Mouse (Mus musculus) lung, postnatal 25 days (tissue): ENCODE data around the gene Ldlr.
A peak's percentile ranks its signal among the peaks of the same experiment; 100 is the strongest.
"Not testable (repeated sequence)": the region's sequence is repeated elsewhere in the genome, so short reads cannot be mapped to it uniquely, and the experiment has no call there.

Source experiments
- DNase-seq: peaks from one replicate; pipeline ENCODE4 v3.0.0; 2022; ENCODE audit warnings: low spot score

Ldlr gene

GRCm38 (mm10) chr9:21754516-21755321, 31.4 kb downstream of the Ldlr start:
- DNase-seq, result no peak

GRCm38 (mm10) chr9:21758576-21759529, 35.6 kb downstream of the Ldlr start:
- DNase-seq, result no peak

- no peak for DNase-seq
These were observed 36.4 kb downstream of the Ldlr start for GRCm38 (mm10) chr9:21759718-21760117.

GRCm38 (mm10) chr9:21760155-21761088, 37.1 kb downstream of the Ldlr start, which contains the start of gene Spc24:
Spc24 (minus strand) TSS chr9:21760303.
- peak; percentile 97 for DNase-seq

- DNase-seq, result peak; percentile 82
These were observed 38.9 kb downstream of the Ldlr start for GRCm38 (mm10) chr9:21762135-21762534.

- peak; percentile 66 for DNase-seq
These were observed 41.1 kb downstream of the Ldlr start for GRCm38 (mm10) chr9:21764084-21764999.

- DNase-seq, result peak; percentile 48
These were observed 44.6 kb downstream of the Ldlr start for GRCm38 (mm10) chr9:21767896-21768295.

GRCm38 (mm10) chr9:21768511-21769411, 45.5 kb downstream of the Ldlr start:
- no peak for DNase-seq

- no peak for DNase-seq
These were observed 46.4 kb downstream of the Ldlr start for GRCm38 (mm10) chr9:21769558-21770183.

- DNase-seq, result not testable (repeated sequence)
These were observed 50.1 kb downstream of the Ldlr start for GRCm38 (mm10) chr9:21773396-21773795.

GRCm38 (mm10) chr9:21774353-21774752, 51.1 kb downstream of the Ldlr start:
- no peak for DNase-seq

- no peak for DNase-seq
These were observed 54.4 kb downstream of the Ldlr start for GRCm38 (mm10) chr9:21777726-21778125.

- peak; percentile 37 for DNase-seq
These were observed 58.6 kb downstream of the Ldlr start for GRCm38 (mm10) chr9:21781657-21782468.

GRCm38 (mm10) chr9:21784517-21785307, 61.4 kb downstream of the Ldlr start:
- DNase-seq, result peak; percentile 83

GRCm38 (mm10) chr9:21786309-21786708, 63.0 kb downstream of the Ldlr start:
- DNase-seq, result not testable (repeated sequence)

- peak; percentile 77 for DNase-seq
These were observed 63.6 kb downstream of the Ldlr start for GRCm38 (mm10) chr9:21786906-21787305.

- DNase-seq, result no peak
These were observed 64.4 kb downstream of the Ldlr start for GRCm38 (mm10) chr9:21787654-21788053.
